Mouse (Mus musculus) naive thymus-derived CD4-positive, alpha-beta T cell, adult 2 months (primary cell): ENCODE data around the gene Scarb2.

Source experiments
- DNase-seq: peaks from one replicate; pipeline ENCODE4 v3.0.0-alpha.2; 2011; ENCODE audit warnings: low read depth

Scarb2 gene

DNA sequence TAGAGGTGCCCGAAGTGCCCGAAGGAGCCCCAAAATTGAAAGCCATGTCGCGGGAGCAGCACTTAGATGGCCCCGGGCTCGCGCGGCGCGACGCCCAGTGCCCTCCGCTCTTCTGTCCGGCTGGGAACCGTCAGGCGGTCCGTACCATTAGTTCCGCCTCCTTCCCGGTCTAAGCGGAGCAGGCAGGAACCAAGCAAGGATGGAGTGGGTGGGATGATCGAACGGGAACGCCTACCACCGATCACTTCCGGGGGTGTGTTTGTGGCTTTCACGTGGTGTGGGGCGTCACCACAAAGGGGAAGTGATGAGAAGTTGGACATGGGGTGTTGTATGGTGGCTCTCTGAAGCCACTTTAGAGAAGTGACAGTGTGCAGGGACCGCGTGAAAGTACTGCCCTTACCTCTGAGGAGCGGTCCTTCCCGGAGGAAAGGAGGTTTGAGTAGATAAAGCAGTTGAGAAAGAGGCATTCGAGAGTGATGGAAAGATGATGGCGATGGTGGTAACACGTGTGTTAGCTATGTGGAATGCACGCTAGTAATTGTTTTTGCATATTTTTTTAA is 71.5 kb downstream of the Scarb2 start, which contains the start of gene Nup54:
TSS of gene Nup54 (minus strand) at position 195 of the 560 bp plus-strand sequence.
- DNase-seq = peak; percentile 97

DNA sequence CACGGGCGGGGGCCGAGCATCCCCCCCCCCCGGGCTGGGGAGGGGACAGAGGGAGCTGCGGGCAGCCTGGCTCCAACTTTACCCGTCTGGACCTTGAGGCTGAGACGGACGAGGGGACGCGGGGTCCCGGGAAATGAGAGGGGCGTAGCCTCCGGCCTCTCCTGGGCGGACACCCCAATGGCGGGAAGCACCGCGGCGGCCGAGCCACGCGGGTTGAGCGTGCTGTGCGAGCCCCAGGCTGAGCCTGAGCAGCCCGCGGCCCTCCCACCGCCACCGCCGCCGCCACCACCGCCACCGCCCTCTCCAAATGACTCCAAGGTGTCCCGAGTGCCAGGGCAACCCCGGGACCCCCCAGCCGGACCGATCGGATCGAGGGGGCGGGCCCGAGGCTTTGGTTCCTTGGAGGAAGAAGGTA is 72.1 kb downstream of the Scarb2 start:
- no peak for DNase-seq

DNA sequence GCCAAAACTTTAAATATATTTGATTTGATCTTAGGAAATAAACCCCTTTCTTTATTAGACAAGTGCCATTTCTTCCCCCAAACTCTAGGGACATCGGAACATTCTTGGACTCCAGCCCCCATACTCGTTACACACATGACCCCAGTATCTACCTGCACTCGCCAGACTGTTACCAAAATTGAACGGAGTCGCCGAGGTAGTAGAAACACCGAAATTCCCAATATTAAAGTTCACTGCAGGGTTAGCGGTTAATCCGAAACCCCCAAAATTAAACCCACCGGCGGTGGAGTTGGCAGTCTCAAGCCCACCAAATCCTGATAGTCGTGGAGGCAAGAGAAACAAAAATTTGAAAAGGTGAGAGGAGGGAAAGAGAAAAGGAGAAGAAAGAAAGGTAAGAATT is 72.6 kb downstream of the Scarb2 start:
- no peak for DNase-seq

DNA sequence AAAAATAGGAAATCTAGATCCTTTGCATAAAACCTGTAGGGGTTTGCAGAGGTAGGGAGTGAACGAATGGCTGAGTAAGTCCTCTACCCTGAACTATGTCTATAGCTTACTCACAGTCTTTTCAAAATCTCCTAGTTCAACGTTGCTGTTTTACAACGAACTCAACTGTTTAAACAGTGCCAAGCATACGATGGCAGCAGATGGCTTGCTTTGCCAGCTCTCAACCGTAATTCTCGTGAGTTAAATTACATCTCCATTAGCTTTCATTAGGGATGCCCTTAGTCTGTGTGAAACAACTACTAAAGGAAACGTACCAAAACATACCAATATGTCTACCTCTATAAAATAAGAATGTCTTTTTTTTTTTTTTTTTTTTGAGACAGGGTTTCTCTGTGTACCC is 75.0 kb downstream of the Scarb2 start:
- DNase-seq = no peak

DNA sequence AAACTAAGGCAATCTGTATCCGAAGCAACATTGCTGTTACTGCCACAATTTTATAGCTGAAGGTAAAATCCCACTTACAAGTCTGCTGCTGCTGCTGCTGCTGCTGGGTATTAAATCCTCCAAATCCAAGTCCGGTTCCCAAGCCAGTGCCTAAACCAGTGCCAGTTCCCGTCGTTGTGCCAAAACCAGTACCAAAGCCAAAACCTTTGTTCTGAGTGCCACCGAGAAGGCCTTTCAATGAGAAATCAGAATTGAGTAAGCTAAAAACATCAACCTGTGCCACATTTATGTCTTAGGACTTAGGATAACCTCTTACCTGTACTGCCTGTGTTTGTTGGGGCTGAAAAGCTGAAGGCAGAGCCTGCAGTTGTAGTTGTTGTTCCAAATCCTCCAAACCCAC is 75.9 kb downstream of the Scarb2 start:
- no peak for DNase-seq

DNA sequence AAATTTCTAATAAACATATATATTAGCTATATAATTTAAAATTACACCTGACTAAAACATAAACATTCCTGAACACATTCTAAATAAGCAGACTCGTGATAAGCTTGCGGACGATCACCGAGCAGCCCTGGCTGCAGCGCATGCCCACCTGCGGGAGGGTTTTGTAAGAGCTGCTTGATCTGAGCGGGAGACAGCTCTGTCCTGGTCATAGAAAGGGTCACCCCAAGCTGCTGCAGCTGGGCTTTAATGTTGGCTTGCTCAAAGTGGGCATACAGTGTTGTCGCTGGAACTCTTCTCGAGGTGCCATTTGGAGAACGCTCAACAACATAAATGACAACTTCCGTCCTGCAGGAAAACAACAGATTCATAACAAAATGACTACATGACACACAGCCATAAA is 82.5 kb downstream of the Scarb2 start:
- DNase-seq = no peak

DNA sequence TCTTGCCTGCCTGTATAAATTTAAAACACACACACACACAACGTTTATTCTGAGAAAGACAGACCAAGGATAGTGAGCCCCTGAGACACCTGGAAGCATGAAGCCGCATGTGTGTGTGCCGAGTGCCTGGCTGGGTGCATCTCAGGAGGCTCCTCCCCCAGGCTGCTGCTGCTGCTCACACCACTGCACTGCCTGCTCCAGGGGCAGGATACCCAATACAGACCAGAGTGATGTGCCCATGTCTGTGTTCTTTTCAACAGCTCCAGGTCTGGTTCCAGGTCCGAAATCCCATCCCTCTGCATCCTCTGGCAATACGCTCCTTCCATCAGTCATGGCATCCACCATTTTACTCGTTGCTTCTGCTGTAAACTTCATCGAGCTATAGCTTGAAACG is 92.7 kb downstream of the Scarb2 start:
- no peak for DNase-seq

DNA sequence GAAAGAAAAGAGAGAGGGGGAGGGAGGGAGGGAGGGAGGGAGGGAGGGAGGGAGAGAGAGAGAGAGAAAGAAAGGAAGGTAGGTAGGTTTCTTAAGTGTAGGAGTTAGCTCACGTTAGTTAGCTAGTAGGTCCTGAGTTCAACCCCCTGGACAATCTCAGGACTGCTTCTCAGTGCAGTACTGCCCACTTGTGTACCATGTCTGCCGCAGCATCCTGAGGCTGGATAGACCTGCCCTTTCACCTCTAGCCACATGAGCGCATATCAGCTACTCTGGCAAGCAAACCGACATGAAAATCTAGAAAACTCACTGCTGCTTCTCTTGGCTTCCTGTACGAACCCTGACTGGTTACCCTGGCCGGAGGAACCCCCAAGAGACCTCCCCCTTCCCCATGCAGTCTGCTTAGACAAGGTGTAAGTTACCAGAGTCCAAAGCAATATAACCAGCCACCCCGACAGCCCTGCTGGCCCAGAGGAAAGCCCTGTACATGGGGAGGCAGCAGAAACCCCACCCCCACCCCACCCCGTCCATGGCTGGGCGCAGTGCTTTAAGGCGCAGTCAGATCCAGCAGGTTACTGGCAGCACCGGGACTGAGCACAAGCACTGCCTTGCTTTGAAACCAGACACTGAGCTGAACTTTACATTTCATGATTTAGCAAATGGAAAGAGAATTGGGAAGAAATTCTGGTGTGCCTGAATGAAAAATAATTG is 93.2 kb downstream of the Scarb2 start:
- no peak for DNase-seq

DNA sequence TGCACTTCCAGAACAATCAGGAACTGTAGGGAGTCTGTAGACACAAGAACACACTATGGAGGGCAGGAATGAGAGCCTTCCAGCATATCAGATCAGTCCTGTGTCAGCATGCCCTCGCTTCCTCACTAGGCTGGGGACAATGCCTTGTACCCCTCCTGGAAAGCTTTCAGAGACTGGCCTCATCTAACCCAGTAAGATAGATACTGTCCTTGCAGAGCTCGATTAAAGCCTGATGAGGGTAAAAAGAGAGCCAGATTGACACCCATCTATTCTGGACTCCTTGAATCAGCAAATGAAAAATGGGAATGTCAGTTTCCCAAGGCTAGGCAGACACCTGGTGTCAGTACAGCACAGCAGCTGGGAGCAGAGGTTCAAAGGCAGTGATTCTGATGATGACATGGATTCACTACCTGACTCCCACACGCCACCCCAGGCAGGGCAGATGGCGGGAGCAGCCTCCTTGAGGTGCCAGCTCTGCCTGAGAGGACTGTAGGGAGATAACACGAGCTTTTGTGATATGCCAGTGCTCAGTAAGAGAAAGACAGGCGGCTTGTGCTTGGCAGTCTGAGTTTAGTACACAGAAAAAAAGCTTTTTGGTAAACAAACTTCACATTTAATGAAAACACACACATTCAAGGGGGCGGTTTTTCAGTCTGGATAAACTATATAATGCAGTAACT is 95.0 kb downstream of the Scarb2 start:
- DNase-seq = no peak

DNA sequence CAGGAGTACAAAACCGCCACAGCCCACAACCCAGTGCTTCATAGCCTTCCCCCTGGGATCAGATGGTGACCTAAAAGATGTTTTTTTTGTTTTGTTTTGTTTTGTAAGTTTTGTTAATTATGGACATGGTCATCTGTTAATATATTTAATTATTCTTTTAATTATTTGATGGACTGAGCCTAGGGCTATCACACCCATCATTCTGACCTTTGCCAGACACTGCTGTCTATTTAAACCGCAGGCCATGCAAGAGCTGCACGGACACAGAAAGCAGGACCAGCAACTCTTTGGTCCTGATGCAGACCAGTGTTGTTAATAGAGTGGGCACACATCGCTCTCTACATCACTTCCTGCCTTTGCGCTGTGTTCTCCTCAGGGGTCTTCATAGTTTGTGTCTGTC is 96.1 kb downstream of the Scarb2 start:
- DNase-seq = no peak

DNA sequence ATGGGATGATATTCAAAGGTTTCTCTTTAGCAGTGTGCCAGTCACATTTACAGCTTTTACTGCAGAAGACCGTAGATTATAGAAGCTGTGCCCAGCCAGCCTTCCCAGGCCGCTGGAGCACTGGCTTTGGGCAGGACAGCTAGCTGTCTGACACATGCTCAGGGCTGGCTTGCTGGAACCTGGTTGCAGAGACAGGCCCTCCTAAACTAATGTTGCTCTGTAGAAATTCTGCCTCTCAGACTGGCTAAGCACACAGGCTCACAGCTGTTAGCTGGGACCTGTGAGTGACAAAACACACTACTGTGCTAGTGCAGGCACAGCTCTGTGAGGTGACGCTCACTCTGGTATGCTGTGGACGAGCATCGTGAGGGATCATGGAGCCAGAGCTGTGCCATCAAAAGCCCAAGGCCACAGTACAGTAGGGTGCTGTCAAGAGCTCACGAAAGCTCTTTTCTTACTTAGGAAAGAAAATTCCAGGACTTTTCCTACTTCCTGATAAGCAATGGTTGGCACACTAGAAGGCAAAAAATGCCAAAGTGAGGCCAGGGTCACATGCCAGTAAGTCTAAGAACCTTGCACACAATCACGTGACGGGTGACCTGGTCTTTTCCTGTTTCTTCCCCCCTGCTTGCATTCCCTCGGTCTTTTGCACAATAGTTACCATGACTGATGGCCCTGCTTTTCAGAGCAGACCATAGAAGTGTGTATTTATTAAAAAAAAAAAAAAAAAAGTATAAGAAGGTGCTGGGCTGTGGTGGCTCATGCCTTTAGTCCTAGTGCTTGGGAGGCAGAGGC is 97.1 kb downstream of the Scarb2 start:
- DNase-seq = no peak

DNA sequence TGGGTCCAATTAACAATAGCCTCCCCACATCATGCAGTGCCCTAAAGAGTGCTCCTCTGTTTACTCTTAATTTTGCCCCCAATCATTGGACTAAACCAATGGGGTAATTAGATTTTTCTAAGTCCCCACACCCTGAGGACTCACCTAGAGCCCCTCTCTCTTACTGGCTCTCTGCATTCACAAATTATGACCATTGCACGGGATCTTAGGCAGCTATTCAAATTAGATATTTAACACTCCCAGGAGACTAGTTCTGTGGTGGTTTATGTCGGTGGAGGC is 102.3 kb downstream of the Scarb2 start:
- no peak for DNase-seq

DNA sequence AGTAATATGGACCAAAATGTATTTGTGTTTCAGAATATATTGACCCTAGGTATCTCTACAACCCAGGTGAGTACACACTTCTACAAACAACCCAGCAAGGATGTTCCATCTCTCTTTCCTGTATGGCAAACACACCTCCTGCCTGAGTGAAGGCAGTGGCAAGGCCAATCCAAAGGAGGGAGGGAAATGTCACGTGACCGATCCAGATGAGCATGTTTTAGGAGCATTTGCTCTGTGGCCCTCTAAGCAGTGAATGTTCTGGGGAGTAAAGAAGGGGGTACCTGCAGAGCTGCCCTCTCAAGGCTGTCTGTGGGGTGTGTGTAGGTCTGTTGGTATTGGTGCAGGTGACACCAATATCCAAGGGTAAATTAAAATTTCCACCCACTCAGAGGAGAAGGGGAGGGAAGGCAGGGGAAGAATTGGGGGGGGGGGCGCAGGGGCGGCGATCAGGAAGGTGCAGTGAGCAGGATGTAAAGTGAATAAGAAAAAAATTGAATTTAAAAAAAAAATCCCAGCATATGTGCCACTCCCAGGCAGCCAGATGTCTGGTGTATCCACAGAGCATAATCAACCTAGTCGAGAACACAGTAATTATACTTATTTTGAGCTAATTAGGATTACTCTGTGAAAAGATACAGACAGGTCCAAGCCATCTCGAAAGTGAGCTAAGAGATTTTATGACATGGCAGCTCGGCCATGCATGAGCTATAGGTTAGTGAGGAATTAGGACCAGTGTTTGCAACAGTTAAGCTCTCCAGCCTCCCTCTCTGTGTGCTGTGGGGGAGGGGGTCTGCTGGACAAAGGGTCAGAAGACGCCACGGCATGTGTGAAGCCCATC is 102.9 kb downstream of the Scarb2 start:
- no peak for DNase-seq

DNA sequence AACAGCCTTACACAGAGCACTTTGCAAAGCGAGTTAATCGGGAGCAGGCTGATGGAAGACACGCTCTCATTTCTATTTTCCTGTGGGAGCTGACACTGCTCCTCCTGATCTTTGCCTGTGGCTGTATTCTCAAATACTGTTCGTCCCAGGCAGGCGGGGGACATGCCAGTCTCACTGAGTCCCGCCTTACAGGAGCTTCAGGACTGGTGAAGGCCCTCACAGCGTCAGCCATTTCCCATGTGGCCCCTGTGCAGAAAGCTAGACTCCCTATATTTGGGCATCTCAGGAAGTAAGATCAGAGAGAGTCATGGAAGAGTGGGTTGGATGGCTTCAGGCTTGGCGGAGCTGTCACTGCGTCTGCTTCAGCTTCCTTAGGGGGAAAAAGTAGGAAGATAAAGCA is 103.8 kb downstream of the Scarb2 start:
- no peak for DNase-seq

DNA sequence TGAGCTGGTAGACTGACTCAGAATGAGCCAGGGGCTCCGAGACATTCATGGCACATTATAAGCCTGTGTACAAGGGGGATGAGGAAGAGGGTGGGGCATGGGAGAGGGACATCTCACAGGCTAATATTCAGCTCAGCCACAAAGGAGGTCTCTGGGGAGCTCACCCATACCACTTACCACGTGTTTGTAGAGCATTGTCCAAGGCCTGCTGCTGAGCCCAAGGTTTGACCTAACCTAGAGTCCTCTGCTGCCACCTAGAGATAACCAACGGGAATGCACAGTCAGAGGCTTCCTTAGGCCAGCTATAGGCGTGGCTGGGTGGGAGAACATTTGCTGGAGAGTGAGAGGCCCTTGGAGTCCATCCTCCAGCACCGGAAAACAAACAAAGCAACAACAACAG is 108.5 kb downstream of the Scarb2 start:
- DNase-seq = peak; percentile 81

DNA sequence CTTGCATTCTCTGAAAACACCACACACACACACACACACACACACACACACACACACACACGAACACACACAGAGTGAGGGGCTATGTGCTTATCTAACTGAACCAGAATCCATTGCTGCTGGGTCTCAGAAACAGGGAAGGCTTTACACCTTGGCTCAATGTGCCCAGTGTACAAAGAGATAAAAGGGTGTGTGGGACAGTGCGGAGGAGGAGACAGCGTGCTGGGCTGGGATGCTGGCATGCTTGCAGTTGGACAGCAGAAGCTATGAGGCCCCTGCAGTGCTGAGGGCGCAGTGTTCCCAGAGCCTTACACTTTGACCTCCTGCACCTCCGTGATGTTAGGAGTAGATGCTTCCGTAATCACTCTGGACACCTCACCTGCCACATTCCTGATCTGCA is 110.2 kb downstream of the Scarb2 start:
- no peak for DNase-seq

DNA sequence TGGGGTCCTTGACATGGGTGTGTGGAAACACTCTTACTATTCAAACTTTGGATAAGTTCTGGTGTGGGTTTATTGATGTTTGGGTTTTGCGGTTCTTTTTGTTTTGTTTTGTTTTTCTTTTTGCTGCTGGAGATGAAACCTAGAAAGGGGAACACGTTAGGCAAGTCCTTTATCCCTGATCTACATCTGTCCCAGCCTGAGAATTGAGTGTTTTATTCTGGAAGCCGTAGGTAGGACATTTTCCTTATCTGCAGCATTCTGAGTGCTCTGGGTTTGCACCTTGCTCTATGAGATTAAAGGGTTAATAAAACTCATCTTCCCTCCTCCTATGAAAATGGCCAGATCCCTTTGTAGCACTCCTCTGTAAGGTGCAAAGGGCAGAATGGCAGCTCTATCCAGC is 110.9 kb downstream of the Scarb2 start:
- no peak for DNase-seq

DNA sequence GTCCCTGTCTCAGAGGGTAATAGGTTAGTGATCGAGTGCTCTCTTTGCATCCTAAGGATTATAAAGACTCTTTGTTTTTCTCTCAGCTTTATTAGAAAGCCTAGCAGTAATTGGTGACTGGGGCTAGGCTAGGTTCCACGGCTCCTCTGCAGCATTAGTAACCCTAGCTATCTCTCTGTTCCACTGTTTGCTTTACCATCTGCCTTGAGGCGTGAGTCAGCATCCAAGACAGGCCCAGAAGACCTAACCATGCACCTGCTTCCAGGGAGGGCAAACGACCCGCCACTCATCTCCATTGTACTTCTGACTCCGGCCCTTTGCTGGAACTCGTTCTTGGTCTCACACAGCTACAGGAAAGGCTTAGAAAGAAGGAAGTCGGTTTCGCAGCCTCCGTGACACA is 112.8 kb downstream of the Scarb2 start:
- no peak for DNase-seq

DNA sequence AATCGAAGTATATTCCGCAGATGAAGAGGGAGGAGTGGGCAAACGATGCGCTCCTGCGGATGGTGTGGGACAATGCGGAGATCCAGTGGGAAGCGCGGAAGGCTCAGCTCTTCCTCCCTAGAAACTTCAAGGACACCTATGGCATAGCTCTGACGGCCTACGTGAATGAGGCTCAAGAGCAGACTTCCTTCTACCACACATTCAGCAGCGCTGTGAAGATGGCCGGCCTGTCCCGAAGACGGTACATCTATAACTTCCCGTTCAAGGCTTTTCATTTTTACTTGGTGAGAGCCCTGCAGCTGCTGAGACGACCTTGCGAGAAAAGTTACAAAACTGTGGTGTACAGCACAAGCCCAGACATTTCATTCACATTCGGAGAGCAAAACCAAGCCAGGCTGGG is 114.1 kb downstream of the Scarb2 start:
- peak; percentile 46 for DNase-seq
